Comparison of ENCODE assay signal across 11 mouse cellular contexts in genomic region chr10:128587120-128587519, GRCm38 (mm10). TPM values are rescaled to one million over a fixed set of nuclear protein-coding genes. Genes with fewer than 3 reads are reported as not detected.
DNase-seq lines count a peak whose midpoint lies in the region; ATAC-seq and TF ChIP-seq lines count a peak whose summit lies in the region.
"Had no signal": no experiment of that assay in that cellular context is flagged by ENCODE, and none has a peak within 500 bp of the region (broad histone marks: within the 10 kb centered on the region; RNA-seq: fewer than 3 reads in every experiment).

No protein-coding gene starts in this region.

- dilution Hi-C loops in CH12.LX (cut with MboI; ENCODE audit: extremely low pct_ligation_motif_present, extremely low pct_unique_long_range_greater_than_20kb, low sequenced_read_pairs): no loop called here

- ATAC-seq in hindbrain, embryonic 11.5 days (ENCODE audit: low FRiP score): no peak
- ATAC-seq in hindbrain, postnatal 0 days: no peak
- no peak for ATAC-seq in embryonic facial prominence, embryonic 14.5 days (ENCODE audit: low read depth)
- ATAC-seq in erythroid progenitor cell, adult 5-6 weeks (replicated peaks; ENCODE audit: low FRiP score, poor library complexity, severe bottlenecking): no peak
- ATAC-seq: activated CD4-positive, CD25-positive, alpha-beta regulatory T cell, adult 4 months; CD4-positive, CD25-positive, alpha-beta regulatory T cell, adult 4 months had no signal

- WGBS in hindbrain, embryonic 11.5 days: 54% methylated on average over 4 of the region's 4 CpGs
- 49% methylated on average over 4 of the region's 4 CpGs for WGBS in hindbrain, postnatal 0 days
- WGBS in embryonic facial prominence, embryonic 14.5 days: 23% methylated on average over 4 of the region's 4 CpGs

- 0 out of 2 replicates have a peak overlapping the region, but pooled peaks have one; percentile 24 for H3K27ac ChIP-seq in hindbrain, embryonic 11.5 days (ENCODE audit: low read depth, low read length)
- no peak overlapping the region for H3K27ac ChIP-seq in hindbrain, postnatal 0 days
- H3K27ac ChIP-seq in CH12.LX (ENCODE audit: insufficient read depth, low read depth): no peak overlapping the region
- H3K27ac ChIP-seq in embryonic facial prominence, embryonic 14.5 days (replicated peaks; ENCODE audit: low read depth, low read length): peak overlapping the region; percentile 86

- H3K27me3 ChIP-seq in hindbrain, embryonic 11.5 days (ENCODE audit: control insufficient read depth, insufficient read depth, low read length): peaks cover 35% of the 10 kb centered on the region
- H3K27me3 ChIP-seq in hindbrain, postnatal 0 days (ENCODE audit: insufficient read depth, low read length): peaks cover 26% of the 10 kb centered on the region
- peaks cover 69% of the 10 kb centered on the region for H3K27me3 ChIP-seq in CH12.LX (replicated peaks)
- H3K27me3 ChIP-seq in embryonic facial prominence, embryonic 14.5 days (replicated peaks; ENCODE audit: control insufficient read depth, insufficient read depth, low read length): peaks cover 28% of the 10 kb centered on the region
- H3K27me3 ChIP-seq in myocyte (ENCODE audit: control insufficient read depth, insufficient read depth, insufficient read length): no peaks in the 10 kb centered on the region

- no peak overlapping the region for H3ac ChIP-seq in myocyte (ENCODE audit: control insufficient read depth, insufficient read length)

- in situ Hi-C loops in CH12.LX (cut with MboI; ENCODE audit: low pct_ligation_motif_present, low pct_unique_long_range_greater_than_20kb, low sequenced_read_pairs): no loop called here

- no peak for TF ChIP-seq EP300 in CH12.LX (IDR thresholded peaks at IDR 0.05; ENCODE audit: low read length)

- no peak overlapping the region for H3K4me3 ChIP-seq in hindbrain, embryonic 11.5 days (ENCODE audit: low read depth, low read length)
- H3K4me3 ChIP-seq in hindbrain, postnatal 0 days (ENCODE audit: low read length): no peak overlapping the region
- H3K4me3 ChIP-seq in CH12.LX (replicated peaks in 1 of 3; ENCODE audit: low read depth in 2 of 3, low read length in 2 of 3, poor library complexity in 1 of 3): no peak overlapping the region
- peak overlapping the region; percentile 69; the same call in 1 of the 2 replicates for H3K4me3 ChIP-seq in embryonic facial prominence, embryonic 14.5 days (ENCODE audit: low read depth, low read length)
- peak overlapping the region; percentile 62 for H3K4me3 ChIP-seq in myocyte

- no peak for TF ChIP-seq POLR2A in CH12.LX (IDR thresholded peaks at IDR 0.05; ENCODE audit: low read depth, low read length)
- no peak for TF ChIP-seq POLR2A in myocyte (IDR thresholded peaks at IDR 0.05; ENCODE audit: insufficient read length, low read depth)

- 0 out of 2 replicates have a peak overlapping the region, but pooled peaks have one; percentile 7 for H3K4me2 ChIP-seq in hindbrain, embryonic 11.5 days (replicated peaks; ENCODE audit: low read depth, low read length)
- no peak overlapping the region for H3K4me2 ChIP-seq in hindbrain, postnatal 0 days (ENCODE audit: low read depth, low read length)
- H3K4me2 ChIP-seq in CH12.LX (ENCODE audit: insufficient read depth, low read depth, poor library complexity, severe bottlenecking) (peak overlapping the region; percentile 21; the same call in 1 of the 2 replicates), myocyte (ENCODE audit: low read depth) (peak overlapping the region; percentile 86)
- H3K4me2 ChIP-seq in embryonic facial prominence, embryonic 14.5 days (ENCODE audit: low read depth, low read length): peak overlapping the region; percentile 98

- H3K9me3 ChIP-seq in hindbrain, embryonic 11.5 days (ENCODE audit: control insufficient read depth, low read length): no peaks in the 10 kb centered on the region
- no peaks in the 10 kb centered on the region for H3K9me3 ChIP-seq in hindbrain, postnatal 0 days (ENCODE audit: low read length)
- no peaks in the 10 kb centered on the region for H3K9me3 ChIP-seq in CH12.LX (replicated peaks; ENCODE audit: low read length)
- no peaks in the 10 kb centered on the region for H3K9me3 ChIP-seq in embryonic facial prominence, embryonic 14.5 days (ENCODE audit: control insufficient read depth, low read length)

- no peak for TF ChIP-seq CTCF in hindbrain, postnatal 0 days (IDR thresholded peaks at IDR 0.05; ENCODE audit: low read depth)
- TF ChIP-seq CTCF in CH12.LX (conservative IDR thresholded peaks at IDR 0.05 in 1 of 2, IDR thresholded peaks at IDR 0.05 in 1 of 2; ENCODE audit: low read depth in 2 of 2, low read length in 2 of 2): no peak

- 0 out of 2 replicates have a peak, but pooled peaks cover 4% of the 10 kb centered on the region for H3K4me1 ChIP-seq in hindbrain, embryonic 11.5 days (replicated peaks; ENCODE audit: control insufficient read depth, insufficient read depth, low read length)
- peaks cover 5% of the 10 kb centered on the region; the same call in 1 of the 2 replicates for H3K4me1 ChIP-seq in hindbrain, postnatal 0 days (ENCODE audit: insufficient read depth, low read length)
- H3K4me1 ChIP-seq in CH12.LX (ENCODE audit: control insufficient read depth in 1 of 2, insufficient read depth in 2 of 2): peaks cover 0 to 26% of the 10 kb centered on the region in 2 experiments; a peak in 2 of 4 replicates
- H3K4me1 ChIP-seq in embryonic facial prominence, embryonic 14.5 days (ENCODE audit: control insufficient read depth, insufficient read depth, low read length): peaks cover 10% of the 10 kb centered on the region; the same call in 1 of the 2 replicates

- H3K9ac ChIP-seq in hindbrain, embryonic 11.5 days (ENCODE audit: low read depth, low read length): no peak overlapping the region
- no peak overlapping the region for H3K9ac ChIP-seq in hindbrain, postnatal 0 days (replicated peaks; ENCODE audit: low read length)
- no peak overlapping the region for H3K9ac ChIP-seq in CH12.LX (ENCODE audit: insufficient read depth, low read depth)
- H3K9ac ChIP-seq in embryonic facial prominence, embryonic 14.5 days (ENCODE audit: low read depth, low read length): peak overlapping the region; percentile 19; the same call in 1 of the 2 replicates

- no peak for TF ChIP-seq RAD21 in CH12.LX (IDR thresholded peaks at IDR 0.05; ENCODE audit: low read depth, low read length)

- H3K79me2 ChIP-seq in CH12.LX (replicated peaks; ENCODE audit: control insufficient read depth, extremely low read depth, insufficient read depth, poor library complexity, severe bottlenecking) (no peaks in the 10 kb centered on the region), myocyte (ENCODE audit: control insufficient read depth, insufficient read depth) (peaks cover 3% of the 10 kb centered on the region)

- no peak for DNase-seq in hindbrain, embryonic 11.5 days (ENCODE audit: low spot score)
- no peak for DNase-seq in hindbrain, postnatal 0 days (ENCODE audit: low spot score)
- DNase-seq in CH12.LX (ENCODE audit: extremely low read depth): no peak
- DNase-seq in embryonic facial prominence, embryonic 14.5 days (ENCODE audit: low spot score): no peak
- DNase-seq in adrenal gland, adult (ENCODE audit: inconsistent age in 2 of 2, low spot score in 1 of 2): no peak
- no peak for DNase-seq in testis, postnatal 14 days (ENCODE audit: low spot score)
- DNase-seq: gastrocnemius, postnatal 14 days had no signal

- no peaks in the 10 kb centered on the region for H3K36me3 ChIP-seq in hindbrain, embryonic 11.5 days (ENCODE audit: control insufficient read depth, insufficient read depth, low read length)
- H3K36me3 ChIP-seq in hindbrain, postnatal 0 days (ENCODE audit: insufficient read depth, low read length): no peaks in the 10 kb centered on the region
- no peaks in the 10 kb centered on the region for H3K36me3 ChIP-seq in CH12.LX (replicated peaks in 1 of 2; ENCODE audit: control insufficient read depth in 1 of 2, insufficient read depth in 1 of 2, low read length in 1 of 2)
- no peaks in the 10 kb centered on the region for H3K36me3 ChIP-seq in embryonic facial prominence, embryonic 14.5 days (ENCODE audit: control insufficient read depth, insufficient read depth, low read length)
- no peaks in the 10 kb centered on the region for H3K36me3 ChIP-seq in myocyte (ENCODE audit: control insufficient read depth, insufficient read depth)

RNA-seq across cellular contexts. Expression of gene Erbb3, which starts 2.3 kb away (rescaled TPM):
- polyA plus RNA-seq in hindbrain, embryonic 11.5 days (2014; fragmentation: Nextera tagmentation; extraction: Ambion mirVana): 4.6 and 7.0 TPM in 2 replicates
- total RNA-seq in hindbrain, postnatal 0 days (2014; rRNA removed): 1.3 and 1.7 TPM in 2 replicates
- polyA plus RNA-seq in hindbrain, postnatal 0 days (2015; fragmentation: Nextera tagmentation; extraction: Ambion mirVana): 0.64 and 0.65 TPM in 2 replicates
- total RNA-seq in CH12.LX (2012; rRNA removed) (12.6 and 13.2 TPM in 2 replicates), CH12.LX (2014; rRNA removed) (11.3 and 13.0 TPM in 2 replicates)
- polyA plus RNA-seq in CH12.LX (2012; ENCODE audit: insufficient read length, low read depth) (7.4 and 7.7 TPM in 2 replicates), myocyte (2012; fragmentation: generic; extraction: Trizol) (23.3 TPM)
- 22.5 and 22.7 TPM in 2 replicates for polyA plus RNA-seq in embryonic facial prominence, embryonic 14.5 days (2014; fragmentation: Nextera tagmentation; extraction: Ambion mirVana)
- 0.84 and 1.1 TPM in 2 replicates for total RNA-seq in erythroid progenitor cell, adult 5-6 weeks (2015; ENCODE audit: low replicate concordance)
- total RNA-seq in erythroid progenitor cell, adult 5-6 weeks (2017; ENCODE audit: low replicate concordance): 0.39 and 0.53 TPM in 2 replicates

RNA-seq across cellular contexts. Expression of gene Pa2g4, which starts 21.3 kb away (rescaled TPM):
- polyA plus RNA-seq in hindbrain, embryonic 11.5 days (2014; fragmentation: Nextera tagmentation; extraction: Ambion mirVana): 220 and 243 TPM in 2 replicates
- 48.0 and 61.2 TPM in 2 replicates for total RNA-seq in hindbrain, postnatal 0 days (2014; rRNA removed)
- polyA plus RNA-seq in hindbrain, postnatal 0 days (2015; fragmentation: Nextera tagmentation; extraction: Ambion mirVana): 114 and 117 TPM in 2 replicates
- 133 and 166 TPM in 2 replicates for total RNA-seq in CH12.LX (2012; rRNA removed)
- total RNA-seq in CH12.LX (2014; rRNA removed): 126 and 129 TPM in 2 replicates
- 550 and 650 TPM in 2 replicates for polyA plus RNA-seq in CH12.LX (2012; ENCODE audit: insufficient read length, low read depth)
- 187 and 202 TPM in 2 replicates for polyA plus RNA-seq in embryonic facial prominence, embryonic 14.5 days (2014; fragmentation: Nextera tagmentation; extraction: Ambion mirVana)
- polyA plus RNA-seq in myocyte (2012; fragmentation: generic; extraction: Trizol): 127 TPM
- total RNA-seq in erythroid progenitor cell, adult 5-6 weeks (2015; ENCODE audit: low replicate concordance): 122 and 141 TPM in 2 replicates
- 87.7 and 97.9 TPM in 2 replicates for total RNA-seq in erythroid progenitor cell, adult 5-6 weeks (2017; ENCODE audit: low replicate concordance)

RNA-seq across cellular contexts. Expression of gene Rpl41, which starts 38.0 kb away (rescaled TPM):
- polyA plus RNA-seq in hindbrain, embryonic 11.5 days (2014; fragmentation: Nextera tagmentation; extraction: Ambion mirVana): 2,785 and 2,836 TPM in 2 replicates
- 412 and 501 TPM in 2 replicates for total RNA-seq in hindbrain, postnatal 0 days (2014; rRNA removed)
- polyA plus RNA-seq in hindbrain, postnatal 0 days (2015; fragmentation: Nextera tagmentation; extraction: Ambion mirVana): 2,609 and 2,618 TPM in 2 replicates
- total RNA-seq in CH12.LX (2012; rRNA removed) (7,686 and 8,549 TPM in 2 replicates), CH12.LX (2014; rRNA removed) (2,395 and 2,709 TPM in 2 replicates)
- polyA plus RNA-seq in CH12.LX (2012; ENCODE audit: insufficient read length, low read depth) (6,293 and 8,065 TPM in 2 replicates), myocyte (2012; fragmentation: generic; extraction: Trizol) (12,553 TPM)
- 4,564 and 5,119 TPM in 2 replicates for polyA plus RNA-seq in embryonic facial prominence, embryonic 14.5 days (2014; fragmentation: Nextera tagmentation; extraction: Ambion mirVana)
- 1,611 and 1,688 TPM in 2 replicates for total RNA-seq in erythroid progenitor cell, adult 5-6 weeks (2015; ENCODE audit: low replicate concordance)
- 704 and 1,169 TPM in 2 replicates for total RNA-seq in erythroid progenitor cell, adult 5-6 weeks (2017; ENCODE audit: low replicate concordance)

RNA-seq across cellular contexts. Expression of gene Rps26, which starts 39.4 kb away (rescaled TPM):
- polyA plus RNA-seq in hindbrain, embryonic 11.5 days (2014; fragmentation: Nextera tagmentation; extraction: Ambion mirVana): 596 and 615 TPM in 2 replicates
- total RNA-seq in hindbrain, postnatal 0 days (2014; rRNA removed): 1,199 and 1,407 TPM in 2 replicates
- polyA plus RNA-seq in hindbrain, postnatal 0 days (2015; fragmentation: Nextera tagmentation; extraction: Ambion mirVana): 399 and 422 TPM in 2 replicates
- 2,580 and 2,987 TPM in 2 replicates for total RNA-seq in CH12.LX (2012; rRNA removed)
- total RNA-seq in CH12.LX (2014; rRNA removed): 1,667 and 1,906 TPM in 2 replicates
- polyA plus RNA-seq in CH12.LX (2012; ENCODE audit: insufficient read length, low read depth): 2,220 and 2,250 TPM in 2 replicates
- 1,114 and 1,162 TPM in 2 replicates for polyA plus RNA-seq in embryonic facial prominence, embryonic 14.5 days (2014; fragmentation: Nextera tagmentation; extraction: Ambion mirVana)
- polyA plus RNA-seq in myocyte (2012; fragmentation: generic; extraction: Trizol): 1,658 TPM
- total RNA-seq in erythroid progenitor cell, adult 5-6 weeks (2015; ENCODE audit: low replicate concordance): 581 and 593 TPM in 2 replicates
- 151 and 338 TPM in 2 replicates for total RNA-seq in erythroid progenitor cell, adult 5-6 weeks (2017; ENCODE audit: low replicate concordance)

RNA-seq across cellular contexts. Expression of gene Zc3h10, which starts 39.5 kb away (rescaled TPM):
- 14.1 and 15.0 TPM in 2 replicates for polyA plus RNA-seq in hindbrain, embryonic 11.5 days (2014; fragmentation: Nextera tagmentation; extraction: Ambion mirVana)
- total RNA-seq in hindbrain, postnatal 0 days (2014; rRNA removed): 19.3 and 19.4 TPM in 2 replicates
- polyA plus RNA-seq in hindbrain, postnatal 0 days (2015; fragmentation: Nextera tagmentation; extraction: Ambion mirVana): 12.5 and 13.8 TPM in 2 replicates
- total RNA-seq in CH12.LX (2012; rRNA removed): 19.9 and 20.9 TPM in 2 replicates
- 16.2 TPM in 2 replicates for total RNA-seq in CH12.LX (2014; rRNA removed)
- polyA plus RNA-seq in CH12.LX (2012; ENCODE audit: insufficient read length, low read depth): 14.4 and 14.6 TPM in 2 replicates
- polyA plus RNA-seq in embryonic facial prominence, embryonic 14.5 days (2014; fragmentation: Nextera tagmentation; extraction: Ambion mirVana): 11.4 and 12.5 TPM in 2 replicates
- 13.8 TPM for polyA plus RNA-seq in myocyte (2012; fragmentation: generic; extraction: Trizol)
- total RNA-seq in erythroid progenitor cell, adult 5-6 weeks (2015; ENCODE audit: low replicate concordance): 0.72 and 2.9 TPM in 2 replicates
- total RNA-seq in erythroid progenitor cell, adult 5-6 weeks (2017; ENCODE audit: low replicate concordance): 5.9 and 6.4 TPM in 2 replicates

Comparison
In these comparisons a context has a peak if more than half of its experiments do, and no peak if none do; other contexts are left out.
1. H3K27ac ChIP-seq: peak in hindbrain, embryonic 11.5 days (single experiment) and embryonic facial prominence, embryonic 14.5 days (single experiment); none in hindbrain, postnatal 0 days (single experiment) and CH12.LX (single experiment).
2. H3K4me3 ChIP-seq: peak in embryonic facial prominence, embryonic 14.5 days (single experiment) and myocyte (single experiment); none in hindbrain, embryonic 11.5 days (single experiment), hindbrain, postnatal 0 days (single experiment) and CH12.LX (0 of 3).